11 mouse cellular contexts compared by ENCODE assay signal in genomic region chr19:52079020-52079419, GRCm38 (mm10).
DNase-seq lines count a peak whose midpoint lies in the region; ATAC-seq and TF ChIP-seq lines count a peak whose summit lies in the region.
"Had no signal": no experiment of that assay in that cellular context is flagged by ENCODE, and none has a peak within 500 bp of the region (broad histone marks: within the 10 kb centered on the region; RNA-seq: fewer than 3 reads in every experiment).

No protein-coding gene starts in this region.

- H3K4me1 ChIP-seq in kidney, embryonic 14.5 days (ENCODE audit: control insufficient read depth, insufficient read depth, low read length): no peaks in the 10 kb centered on the region
- no peaks in the 10 kb centered on the region for H3K4me1 ChIP-seq in testis, adult 2 months (ENCODE audit: control insufficient read depth, insufficient read depth, low read length)
- H3K4me1 ChIP-seq: neural tube, embryonic 13.5 days had no signal

- peak; percentile 18 for DNase-seq in adrenal gland, postnatal 10 days
- DNase-seq in adrenal gland, adult 18-20 months (ENCODE audit: low spot score in 2 of 2): no peak
- no peak for DNase-seq in kidney, adult 18-20 months
- DNase-seq in testis, postnatal 14 days (ENCODE audit: low spot score): no peak
- no peak for DNase-seq in gastrocnemius, postnatal 25 days
- no peak for DNase-seq in gastrocnemius, adult 18-20 months (ENCODE audit: low spot score)
- DNase-seq: gastrocnemius, adult 2 months; lung, postnatal 36 days had no signal

- no peaks in the 10 kb centered on the region for H3K27me3 ChIP-seq in kidney, embryonic 14.5 days (ENCODE audit: control insufficient read depth, insufficient read depth, low read length)
- H3K27me3 ChIP-seq in testis, adult 2 months (ENCODE audit: control insufficient read depth, insufficient read depth, low read length): no peaks in the 10 kb centered on the region
- H3K27me3 ChIP-seq: neural tube, embryonic 13.5 days had no signal

- ATAC-seq in kidney, embryonic 14.5 days (ENCODE audit: low FRiP score, low TSS enrichment): peak; percentile 46; the same call in 1 of the 2 replicates

- no peak for TF ChIP-seq POLR2A in testis, adult 2 months (IDR thresholded peaks at IDR 0.05; ENCODE audit: control insufficient read depth, low read depth, low read length)

- WGBS in kidney, embryonic 14.5 days: 34% methylated on average over 3 of the region's 3 CpGs

- TF ChIP-seq CTCF in testis, adult 2 months (IDR thresholded peaks at IDR 0.05; ENCODE audit: control insufficient read depth, insufficient read depth, insufficient replicate concordance, low read depth, low read length): peak; percentile 38; the same call in 1 of the 2 replicates

- no peak overlapping the region for H3K4me2 ChIP-seq in kidney, embryonic 14.5 days (replicated peaks; ENCODE audit: low read depth, low read length)
- H3K4me2 ChIP-seq: neural tube, embryonic 13.5 days had no signal

- no peaks in the 10 kb centered on the region for H3K9me3 ChIP-seq in kidney, embryonic 14.5 days (ENCODE audit: control insufficient read depth, low read length)
- H3K9me3 ChIP-seq: neural tube, embryonic 13.5 days had no signal

- H3K4me3 ChIP-seq in kidney, embryonic 14.5 days (ENCODE audit: low read length): no peak overlapping the region
- H3K4me3 ChIP-seq in testis, adult 2 months (ENCODE audit: control insufficient read depth, low read depth, low read length): no peak overlapping the region
- H3K4me3 ChIP-seq: gastrocnemius, adult 2 months; neural tube, embryonic 13.5 days had no signal

- H3K9ac ChIP-seq in kidney, embryonic 14.5 days (ENCODE audit: low read depth, low read length): no peak overlapping the region
- H3K9ac ChIP-seq: neural tube, embryonic 13.5 days had no signal

- H3K27ac ChIP-seq in kidney, embryonic 14.5 days (ENCODE audit: low read depth, low read length): no peak overlapping the region
- H3K27ac ChIP-seq in testis, adult 2 months (ENCODE audit: control insufficient read depth, insufficient read depth, low read depth, low read length): no peak overlapping the region
- H3K27ac ChIP-seq: gastrocnemius, adult 2 months; neural tube, embryonic 13.5 days had no signal

- no peaks in the 10 kb centered on the region for H3K36me3 ChIP-seq in kidney, embryonic 14.5 days (ENCODE audit: control insufficient read depth, insufficient read depth, low read length)
- H3K36me3 ChIP-seq in testis, adult 2 months (ENCODE audit: control insufficient read depth, insufficient read depth, low read length): no peaks in the 10 kb centered on the region
- H3K36me3 ChIP-seq: neural tube, embryonic 13.5 days had no signal
